Mouse (Mus musculus) T-cell, adult 2 months (primary cell): Measurements from ENCODE around the gene Itga11.
"Not testable (repeated sequence)": the region's sequence is repeated elsewhere in the genome, so short reads cannot be mapped to it uniquely, and the experiment has no call there.

Experiments used
- DNase-seq: peaks from one replicate; pipeline ENCODE4 v3.0.0; 2022; ENCODE audit warnings: low spot score

The Itga11 gene

DNA sequence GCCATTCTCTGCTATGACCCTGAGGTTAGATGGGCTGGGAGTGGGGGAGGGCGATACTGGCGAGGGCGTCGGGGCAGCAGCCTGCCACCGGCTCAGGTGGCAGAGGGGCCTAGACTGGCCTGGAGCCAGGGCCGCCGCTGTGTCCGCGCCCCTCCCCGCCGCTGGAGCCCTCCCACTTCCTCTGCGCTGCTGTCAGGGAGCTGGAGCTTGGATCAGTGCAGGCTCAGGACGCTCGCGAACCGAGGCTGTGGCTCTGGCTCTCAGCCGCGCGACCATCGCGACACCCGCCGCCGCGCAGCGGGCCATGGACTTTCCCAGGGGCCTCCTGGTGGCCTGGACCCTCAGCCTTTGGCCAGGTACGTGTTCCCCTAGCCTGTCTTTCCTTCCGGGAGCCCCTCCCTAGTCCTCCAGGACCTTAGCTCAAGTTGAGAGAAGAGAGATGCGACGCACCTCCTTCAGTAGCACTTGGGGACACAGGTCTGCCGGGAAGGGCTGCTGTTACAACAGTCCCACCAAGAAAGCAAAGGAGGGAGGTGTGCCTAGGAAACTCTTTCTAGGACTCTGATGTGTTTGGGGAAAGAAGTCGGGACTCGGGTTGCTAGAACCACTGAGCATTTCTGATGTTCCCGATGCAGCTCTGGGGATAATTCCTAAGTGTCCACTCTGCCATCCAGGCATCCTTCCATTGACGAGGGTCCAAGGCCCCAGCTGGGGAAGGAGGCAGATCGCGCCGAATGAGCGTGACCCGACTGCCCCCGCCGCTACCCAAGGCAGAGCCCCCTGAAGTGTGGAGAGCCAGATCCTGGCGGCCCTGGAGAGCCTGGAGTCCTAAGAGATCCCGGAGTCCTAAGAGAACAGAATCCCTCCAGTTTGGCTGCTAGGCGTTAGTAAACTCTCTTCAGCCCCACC, at the start of gene Itga11:
Itga11 (plus strand) TSS at position 186 of the 909 bp plus-strand sequence.
- DNase-seq = no peak

DNA sequence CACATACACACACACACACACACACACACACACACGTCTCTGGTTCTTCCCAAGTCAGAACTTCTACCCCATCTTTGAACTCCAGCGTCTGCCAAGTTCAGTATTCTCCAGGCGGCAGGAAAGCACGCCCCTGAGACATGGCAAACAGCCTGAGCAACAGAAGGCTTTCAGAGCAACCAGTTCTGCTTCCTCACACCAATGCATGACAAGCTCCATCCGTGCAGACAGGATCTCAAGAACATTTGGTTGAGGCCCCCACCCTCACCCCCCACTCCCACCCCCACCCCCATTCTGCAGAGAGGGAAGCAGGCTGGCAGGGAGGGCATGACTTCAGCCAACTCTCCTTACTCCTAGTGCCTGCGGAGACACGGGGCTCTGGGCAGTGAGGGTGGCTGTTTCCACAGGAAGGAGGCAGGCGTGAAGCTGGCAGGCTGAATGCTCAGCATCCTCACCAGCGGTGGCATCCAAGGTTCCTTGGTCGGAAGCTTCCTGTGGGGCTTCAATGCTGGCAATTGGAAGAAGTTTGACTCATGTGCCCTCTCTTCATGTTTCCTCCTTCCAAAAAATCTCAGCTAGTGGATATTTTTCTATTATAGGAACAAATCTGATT, 46.9 kb upstream of the Itga11 start:
- DNase-seq = no peak

DNA sequence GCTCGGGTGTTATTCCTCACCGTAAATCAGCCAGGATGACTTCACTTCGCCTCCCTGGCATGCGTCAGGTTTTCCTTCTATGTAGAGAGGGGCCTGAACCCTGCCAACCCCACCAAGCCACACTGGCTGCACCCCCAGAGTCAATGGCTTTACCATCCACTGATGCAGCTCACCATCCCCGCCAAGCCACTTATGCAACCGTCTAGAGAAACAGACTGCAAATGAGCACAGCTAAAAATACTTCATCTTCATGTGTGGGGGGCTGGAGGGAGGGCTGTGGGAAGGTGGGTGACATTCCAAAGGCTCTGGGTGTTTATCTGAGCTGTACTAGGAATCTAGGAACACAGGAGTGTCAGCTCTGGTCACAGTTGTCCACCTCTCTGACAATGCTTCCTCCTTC, 45.2 kb upstream of the Itga11 start:
- no peak for DNase-seq

DNA sequence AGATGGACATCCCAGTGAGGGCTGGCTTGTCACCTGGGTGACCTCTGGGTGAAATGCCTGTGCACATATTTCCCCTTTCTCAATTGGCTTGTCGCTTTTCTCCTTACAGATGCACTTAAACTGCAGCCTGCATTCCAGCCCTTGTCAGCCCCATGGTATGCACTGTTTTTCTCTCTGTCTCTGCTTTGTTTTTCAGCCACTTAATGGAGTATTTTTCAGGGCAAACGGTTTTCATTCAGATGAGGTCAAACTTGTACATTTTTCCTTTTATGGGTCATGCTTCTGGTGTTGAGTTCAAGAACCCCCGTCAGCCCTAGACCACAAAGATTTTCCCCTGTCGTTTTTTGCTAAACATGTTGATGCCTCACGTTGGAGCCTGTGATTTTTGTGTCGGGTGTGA, 39.6 kb upstream of the Itga11 start:
- no peak for DNase-seq

DNA sequence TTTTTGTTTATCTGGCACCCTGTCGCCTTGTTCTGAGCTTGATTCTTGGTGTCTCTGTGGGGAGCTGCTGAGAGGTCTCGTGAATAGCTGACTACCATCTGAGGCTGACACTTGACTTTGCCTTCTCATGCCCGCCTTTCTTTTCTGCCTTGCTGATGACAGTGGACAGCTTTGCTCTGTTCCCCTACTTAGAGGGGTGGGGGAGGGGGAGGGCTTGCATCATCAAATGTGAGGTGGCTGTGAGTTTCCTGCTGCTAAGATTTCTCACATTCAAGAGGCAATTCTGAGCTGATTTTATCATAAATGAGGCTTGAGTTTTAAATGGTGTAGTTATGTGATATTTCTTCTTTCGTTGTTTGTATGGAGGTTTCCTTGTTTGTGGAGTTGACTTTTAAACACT, 37.9 kb upstream of the Itga11 start:
- DNase-seq = no peak

DNA sequence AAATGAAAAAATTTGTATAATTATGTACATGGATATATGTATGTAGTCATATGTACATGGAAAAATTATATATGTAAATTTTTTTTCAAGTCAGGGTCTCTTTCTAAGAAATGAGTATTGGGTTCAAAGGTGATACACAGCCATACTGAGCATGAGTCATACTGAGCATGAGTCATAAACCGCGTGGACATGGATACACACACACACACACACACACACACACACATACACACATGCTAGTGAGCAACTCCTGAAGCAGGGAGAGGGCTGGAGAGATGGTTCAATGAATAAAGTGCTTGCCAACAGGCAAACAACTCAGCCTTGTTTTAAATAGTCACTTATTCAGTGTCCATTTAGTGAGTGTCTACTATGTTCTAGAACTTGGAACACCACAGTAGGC, 37.4 kb upstream of the Itga11 start:
- DNase-seq = no peak

DNA sequence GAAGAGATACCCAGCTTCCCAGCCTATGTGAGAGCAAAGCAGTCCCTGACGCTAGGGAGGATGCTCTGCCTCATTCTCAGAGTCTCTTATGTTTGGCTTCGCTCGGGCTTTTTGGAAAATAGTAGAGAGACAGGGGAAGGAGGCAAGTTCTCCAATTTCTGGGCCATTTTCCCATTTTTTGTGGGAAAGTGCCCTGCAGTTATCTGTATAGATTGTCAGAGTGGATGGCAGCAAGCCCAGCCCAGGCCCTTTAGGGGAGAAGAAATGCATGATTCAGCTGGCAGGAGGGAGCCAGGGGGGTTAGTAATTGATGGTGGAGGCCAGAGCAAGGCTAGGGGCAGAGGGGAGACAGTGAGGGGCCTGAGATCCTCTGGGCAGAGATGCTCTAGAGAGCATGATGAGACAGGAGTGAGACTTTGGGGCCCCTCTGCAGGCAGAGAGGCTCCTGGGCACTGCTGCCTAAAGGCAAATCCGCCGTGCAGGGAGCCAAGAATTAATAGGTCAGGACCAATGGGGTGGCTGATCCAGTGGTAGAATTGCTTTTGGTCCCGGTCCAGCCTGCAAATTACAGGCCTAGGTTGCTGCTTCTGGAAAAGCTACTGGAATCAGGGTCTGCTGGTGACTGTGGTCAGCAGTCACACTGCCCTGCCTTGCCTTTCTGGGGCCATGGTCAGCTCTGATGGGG, 31.8 kb upstream of the Itga11 start:
- no peak for DNase-seq

DNA sequence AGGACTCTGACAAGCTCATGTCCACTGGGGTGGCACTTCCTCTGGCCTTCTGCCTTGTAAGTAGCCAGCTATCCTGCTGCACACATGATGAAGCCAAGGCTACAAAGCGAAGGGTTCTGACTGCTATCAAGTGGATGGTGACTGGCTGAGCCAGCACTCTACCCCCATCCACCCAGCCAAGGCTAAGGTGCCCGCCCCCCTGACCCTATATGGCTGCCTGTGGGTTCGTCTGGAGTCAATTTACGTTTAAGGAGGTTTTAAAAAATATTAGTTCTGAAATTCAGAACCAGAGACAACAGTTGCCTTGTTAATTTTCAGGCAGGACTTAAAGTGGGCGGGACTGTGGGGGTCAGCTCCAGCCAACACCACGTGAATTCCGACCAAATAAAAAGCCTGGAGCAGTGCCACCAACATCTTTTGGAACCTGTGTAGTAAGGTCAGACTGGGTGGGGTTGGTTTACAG, 30.9 kb upstream of the Itga11 start:
- no peak for DNase-seq

DNA sequence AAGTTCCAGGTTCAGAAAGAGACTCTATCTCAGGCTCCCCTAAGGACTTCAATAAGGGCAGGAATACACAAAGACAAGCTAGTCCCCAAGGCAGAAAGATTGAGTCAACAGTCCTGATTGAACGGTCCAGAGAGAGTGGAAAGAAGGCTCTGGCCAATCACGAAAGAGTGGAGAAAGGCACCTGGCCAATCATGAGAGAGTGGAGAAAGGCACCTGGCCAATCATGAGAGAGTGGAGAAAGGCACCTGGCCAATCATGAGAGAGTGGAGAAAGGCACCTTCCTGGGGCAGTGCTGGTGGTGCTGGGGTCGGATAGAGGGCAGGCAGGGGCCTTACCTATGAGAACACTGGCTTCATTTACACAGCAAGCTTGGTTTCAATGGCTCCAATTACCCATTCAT, 28.2 kb upstream of the Itga11 start:
- no peak for DNase-seq

DNA sequence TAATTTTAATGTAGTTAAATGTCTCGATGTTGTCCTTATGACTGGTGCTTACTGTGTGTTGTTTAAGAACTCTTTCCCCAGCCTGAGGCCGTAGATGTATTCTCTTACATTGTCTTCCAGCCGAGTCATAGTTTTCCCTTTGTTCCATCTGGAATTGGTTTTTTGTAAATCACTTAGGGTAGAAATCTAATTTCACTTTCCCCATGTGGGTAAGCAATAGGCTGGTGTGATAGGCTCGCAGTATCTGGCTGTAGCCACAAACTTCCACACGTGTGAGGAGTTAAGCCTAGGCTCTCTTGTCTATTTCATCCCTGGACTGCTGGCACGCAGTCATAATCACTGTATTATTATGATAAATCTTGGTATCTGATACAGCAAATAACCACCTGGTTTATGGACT, 26.9 kb upstream of the Itga11 start:
- no peak for DNase-seq

DNA sequence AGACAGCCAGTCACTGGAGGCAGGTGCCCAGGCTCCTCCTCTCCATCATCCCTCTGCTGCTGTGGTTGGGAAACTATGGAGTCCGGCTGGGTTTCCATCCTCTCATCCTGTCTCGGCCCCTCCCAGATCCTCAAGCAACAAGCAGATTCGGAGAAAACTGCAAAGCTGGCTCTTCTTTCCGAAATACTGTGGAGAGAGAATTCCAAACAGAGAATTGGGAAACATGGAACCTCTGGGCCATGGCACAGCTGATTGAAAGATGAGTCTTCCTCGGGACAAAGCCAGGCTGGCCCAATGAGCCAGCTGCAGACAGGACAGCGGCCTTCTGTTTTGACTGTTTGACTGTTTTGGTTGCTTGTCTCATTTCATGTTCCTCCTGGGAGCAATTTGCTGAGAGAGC, 23.3 kb upstream of the Itga11 start:
- DNase-seq = no peak

DNA sequence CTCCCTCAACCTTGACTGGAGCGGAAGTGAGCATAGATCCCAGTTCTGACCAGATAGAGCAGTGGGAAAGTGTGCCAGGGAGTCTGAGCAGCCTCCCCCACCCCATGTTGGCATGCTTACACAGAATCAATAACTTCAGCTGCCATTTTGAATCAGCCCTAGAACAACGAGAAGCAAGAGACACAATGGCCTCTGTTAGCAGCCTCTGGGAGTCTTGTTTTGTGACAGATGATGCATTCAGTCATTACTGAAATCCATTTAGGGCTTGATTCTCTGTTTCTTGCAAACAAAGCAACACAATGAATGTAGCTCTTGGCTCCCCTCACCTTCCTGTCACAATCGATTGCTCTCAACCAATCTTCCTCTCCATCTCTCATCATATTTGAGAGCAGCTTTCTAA, 19.6 kb upstream of the Itga11 start:
- no peak for DNase-seq

DNA sequence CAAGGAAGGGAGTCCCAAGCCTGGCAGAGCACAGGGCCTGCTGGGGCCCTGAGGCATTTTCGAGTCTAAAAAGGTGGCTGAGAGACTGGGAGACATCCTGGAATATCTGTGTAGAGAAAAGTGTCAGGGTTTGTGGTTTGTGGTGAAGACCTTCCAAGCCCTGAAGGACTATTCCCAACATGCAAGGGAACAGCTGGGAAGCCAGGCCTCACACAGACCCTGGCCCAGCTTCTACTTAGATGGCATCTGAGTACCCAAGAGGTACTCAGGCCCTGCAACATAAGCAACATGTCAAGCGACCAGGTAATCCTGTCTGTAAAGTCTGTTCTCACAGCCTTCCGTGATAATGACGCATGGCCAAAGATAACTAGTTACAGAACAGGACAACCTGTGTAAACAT, 18.6 kb upstream of the Itga11 start:
- DNase-seq = no peak

DNA sequence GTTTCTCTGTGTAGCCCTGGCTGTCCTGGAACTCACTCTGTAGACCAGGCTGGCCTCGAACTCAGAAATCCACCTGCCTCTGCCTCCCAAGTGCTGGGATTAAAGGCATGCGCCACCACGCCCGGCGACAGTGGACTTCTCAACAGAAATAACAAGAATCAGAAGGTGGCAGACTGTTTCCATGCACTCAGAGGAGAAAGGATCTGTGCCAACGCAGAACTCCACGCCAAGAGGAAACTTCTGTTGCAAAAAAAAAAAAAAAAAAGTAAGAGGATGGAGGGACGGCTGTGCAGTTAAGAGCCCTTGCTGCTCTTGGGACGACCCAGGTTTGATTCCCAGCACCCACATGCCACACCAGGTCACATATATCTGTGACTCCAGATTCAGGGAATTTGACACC, 16.7 kb upstream of the Itga11 start:
- DNase-seq = not testable (repeated sequence)

DNA sequence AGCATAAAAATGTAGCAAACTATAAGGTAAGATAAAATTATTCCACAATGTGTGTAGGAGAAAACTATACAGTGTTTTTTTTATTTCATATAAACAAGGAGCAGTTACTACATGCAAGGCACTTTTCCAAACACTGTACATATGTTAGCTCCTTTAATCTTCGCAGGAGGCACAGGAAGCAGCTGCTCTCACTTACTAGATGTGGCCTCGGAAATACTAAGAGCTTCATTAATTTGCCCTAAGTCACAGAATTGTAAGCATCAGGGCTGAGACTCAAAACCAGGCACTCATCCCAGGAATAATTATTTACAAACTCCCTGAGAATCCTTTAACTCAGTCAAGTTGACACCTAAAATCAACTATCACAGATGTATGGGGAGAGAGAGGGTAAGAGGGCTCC, 14.2 kb upstream of the Itga11 start:
- no peak for DNase-seq

DNA sequence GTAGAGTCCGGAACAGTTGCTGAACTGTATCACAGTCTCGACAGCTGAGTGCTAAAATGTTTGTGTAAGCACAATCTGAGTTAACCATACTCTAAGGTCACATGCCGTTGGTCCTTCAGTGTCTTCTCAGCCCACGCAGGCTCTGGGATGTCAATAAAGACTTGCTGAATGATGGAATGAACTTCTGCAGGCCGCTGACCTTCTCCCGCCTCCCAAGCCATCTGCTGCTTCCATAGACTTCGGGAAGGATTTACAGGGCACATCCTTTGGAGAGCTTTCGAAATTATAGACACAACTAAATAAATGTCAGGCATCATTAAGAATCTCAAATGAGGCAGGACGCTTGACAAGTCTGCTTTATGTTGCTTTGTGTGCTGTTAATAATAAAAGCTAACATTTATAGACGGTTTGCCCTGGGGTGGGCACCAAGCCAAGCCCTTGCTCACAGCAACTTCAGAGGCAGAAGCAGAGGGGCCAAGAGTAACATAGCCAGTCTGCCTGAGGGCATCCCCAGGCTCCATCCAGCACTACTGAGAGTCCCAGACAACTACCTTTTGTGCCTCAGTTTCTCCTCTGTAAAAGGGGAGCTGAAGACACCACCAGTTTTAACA, 13.4 kb upstream of the Itga11 start:
- DNase-seq = no peak

DNA sequence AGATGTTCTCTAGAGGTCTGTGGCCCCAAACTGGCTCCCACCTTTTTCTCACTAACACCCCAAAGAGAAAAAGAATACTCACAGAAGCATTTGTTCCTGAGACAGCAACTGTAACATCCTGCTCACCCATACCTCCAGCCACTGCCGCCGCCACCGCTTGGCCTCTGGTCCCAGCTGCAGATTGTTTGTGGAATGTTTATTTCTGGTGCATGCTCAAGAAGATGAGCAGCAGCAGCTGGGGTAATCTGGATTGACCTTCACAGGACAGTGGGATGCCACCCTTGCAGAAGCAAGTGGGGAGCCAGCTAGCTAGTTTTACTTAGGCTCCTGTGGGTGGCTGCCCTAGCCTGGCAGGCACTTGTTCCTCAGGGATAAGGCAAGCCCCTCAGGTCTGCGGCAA, 11.7 kb upstream of the Itga11 start:
- no peak for DNase-seq

DNA sequence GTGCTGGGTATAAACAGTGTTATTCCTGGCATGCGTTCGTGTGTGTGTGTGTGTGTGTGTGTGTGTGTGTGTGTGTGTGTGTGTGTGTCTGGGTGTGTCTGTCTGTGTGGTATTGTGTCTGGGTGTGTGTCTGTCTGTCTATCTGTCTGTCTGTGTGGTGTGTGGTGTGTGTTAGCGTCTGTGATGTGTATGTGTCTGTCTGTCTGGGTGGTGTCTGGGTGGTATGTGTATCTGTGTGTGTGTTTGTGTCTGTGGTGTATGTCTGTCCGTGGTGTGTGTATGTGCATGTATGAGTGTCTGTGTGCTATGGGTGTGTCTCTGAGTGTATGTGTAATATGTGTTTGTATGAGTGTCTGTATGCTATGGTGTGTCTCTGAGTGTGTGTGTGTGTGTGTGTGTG, 9.1 kb upstream of the Itga11 start:
- DNase-seq = no peak

DNA sequence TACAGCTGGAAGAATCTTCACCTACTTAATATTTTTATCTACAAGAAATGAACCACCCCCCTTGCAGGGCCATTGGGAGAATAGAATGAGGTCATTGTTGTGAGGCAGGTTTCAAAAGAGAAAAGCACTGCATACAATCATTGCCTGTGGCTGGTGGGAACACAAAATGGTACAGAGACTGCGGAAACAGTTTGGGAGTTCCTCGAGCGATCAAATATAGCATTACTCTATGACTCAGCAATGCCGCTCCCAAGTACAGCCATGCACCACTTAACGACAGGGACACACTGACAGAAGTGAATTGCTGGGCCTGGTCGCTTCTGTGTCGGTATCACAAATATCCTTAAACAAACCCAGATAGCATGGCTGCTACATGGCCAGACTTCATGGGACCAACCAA, 4.4 kb upstream of the Itga11 start:
- no peak for DNase-seq

DNA sequence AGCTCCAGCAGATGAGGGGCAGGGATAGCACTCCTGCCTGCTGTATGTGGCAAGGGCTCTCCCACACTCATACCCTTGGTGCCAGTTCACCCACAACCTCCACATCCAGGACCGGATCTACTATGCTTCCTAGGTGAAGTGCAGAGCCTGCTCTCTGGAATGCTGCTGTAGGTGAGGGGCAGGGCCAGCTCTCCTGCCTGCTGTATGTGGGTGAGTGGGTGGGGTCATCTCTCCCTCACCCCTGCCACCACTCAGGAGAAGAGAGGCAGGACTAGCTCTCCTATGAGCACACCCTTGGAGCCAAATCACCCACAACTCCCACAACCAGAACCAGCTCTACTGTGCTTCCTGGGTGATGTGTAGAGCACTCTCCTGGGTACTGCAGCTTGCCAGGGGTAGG, 2.5 kb upstream of the Itga11 start:
- DNase-seq = no peak

DNA sequence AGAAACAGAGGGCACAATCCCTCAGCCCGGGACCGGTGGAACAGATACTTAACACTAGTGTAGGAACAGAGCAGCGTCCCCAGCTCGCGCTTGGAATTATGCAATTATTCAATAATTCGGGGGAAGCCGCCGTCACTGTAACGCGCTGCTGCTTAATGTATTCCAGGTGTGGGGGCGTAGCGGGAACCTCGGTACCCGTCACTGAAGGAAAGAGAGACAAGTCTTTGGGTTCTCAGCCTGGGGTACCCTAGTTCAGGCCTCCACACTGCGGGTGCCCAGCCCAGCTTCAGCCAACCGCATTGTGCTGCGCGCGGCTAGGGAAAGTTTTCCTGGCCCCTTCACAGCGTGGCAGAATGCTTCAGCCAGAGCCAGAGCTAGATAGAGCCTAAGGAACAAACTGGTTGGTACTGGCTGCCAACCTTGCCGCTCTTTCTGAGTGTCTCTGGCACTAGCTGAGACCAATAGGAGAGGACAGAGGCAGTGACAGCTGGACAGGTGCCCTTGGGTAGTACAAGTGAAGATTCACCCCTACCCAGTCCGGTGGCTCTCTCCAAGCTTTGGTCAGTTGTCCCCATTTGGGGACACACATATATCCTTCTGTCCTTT, 1.0 kb downstream of the Itga11 start:
- no peak for DNase-seq

DNA sequence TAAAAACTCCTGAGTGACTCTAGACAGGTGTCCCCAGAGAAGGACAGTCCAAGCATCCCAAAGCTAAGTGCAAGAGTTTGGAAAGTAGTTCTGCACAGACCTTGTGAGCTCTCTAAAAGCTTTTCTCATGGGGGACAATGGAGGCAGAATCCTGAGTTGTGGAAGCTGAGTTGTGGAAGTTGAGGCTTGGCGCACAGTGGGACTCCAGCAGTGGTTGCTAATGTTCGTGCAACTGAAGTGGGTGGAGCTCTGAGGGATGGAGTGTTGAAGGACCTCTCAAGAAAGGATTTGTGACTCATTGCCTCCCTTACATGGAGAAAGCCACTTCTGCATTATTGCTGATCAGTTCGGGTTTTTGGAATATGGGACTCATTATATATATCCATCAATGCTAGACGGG, 1.8 kb downstream of the Itga11 start:
- no peak for DNase-seq
